Mouse (Mus musculus) small intestine, adult 2 months (tissue): ENCODE results near the gene Gfy. TPM values are rescaled to one million over a fixed set of nuclear protein-coding genes. Genes with fewer than 3 reads are reported as not detected.
"Not testable (repeated sequence)": the region's sequence is repeated elsewhere in the genome, so short reads cannot be mapped to it uniquely, and the experiment has no call there.

Experiments used
- H3K27ac ChIP-seq: fragments of 200-500 bp; 2 replicates; pipeline ENCODE4 v1.5.1; 2012; ENCODE audit warnings: low read depth, low read length, control low read depth, inconsistent platforms; ENCODE audit not compliant: insufficient read depth
- H3K27me3 ChIP-seq: fragments of 200-500 bp; 2 replicates; pipeline ENCODE4 v1.6.1; 2012; ENCODE audit warnings: mild to moderate bottlenecking, moderate library complexity, low read length, inconsistent platforms; ENCODE audit not compliant: control insufficient read depth, insufficient read depth
- H3K36me3 ChIP-seq: fragments of 200-500 bp; 2 replicates; pipeline ENCODE4 v1.6.1; 2012; ENCODE audit warnings: mild to moderate bottlenecking, low read length, control low read depth, inconsistent platforms; ENCODE audit not compliant: control insufficient read depth, insufficient read depth
- H3K4me1 ChIP-seq: fragments of 200-500 bp; 2 replicates; pipeline ENCODE4 v1.6.1; 2012; ENCODE audit warnings: low read length, inconsistent platforms, mixed read lengths; ENCODE audit not compliant: control insufficient read depth, insufficient read depth, insufficient read length
- H3K4me3 ChIP-seq: fragments of 200-500 bp; 2 replicates; pipeline ENCODE4 v1.5.1; 2012; ENCODE audit warnings: low read depth, mild to moderate bottlenecking, control low read depth, inconsistent platforms, low read length, moderate library complexity
- CTCF ChIP-seq: fragments of 200-500 bp; IDR thresholded peaks from 2 replicates; pipeline ENCODE4 v1.5.1; 2012; ENCODE audit warnings: low read depth, mild to moderate bottlenecking, control low read depth, inconsistent platforms, low read length, moderate library complexity, mixed read lengths; ENCODE audit not compliant: insufficient replicate concordance, insufficient read length; ENCODE audit errors: extremely low read depth
- POLR2A ChIP-seq: fragments of 200-500 bp; IDR thresholded peaks from 2 replicates; pipeline ENCODE4 v1.6.1; 2012; ENCODE audit warnings: low read depth, mild to moderate bottlenecking, control low read depth, inconsistent platforms, low read length, moderate library complexity
- whole genome bisulfite sequencing: fragments of 180-500 bp; shearing (Covaris S2); methylation state at CpG from one replicate; pipeline ENCODE4 v1.1.7; 2018; 5-methylcytosine and 5-hydroxymethylcytosine counted together
- polyA plus RNA-seq: library from polyadenylated mRNA; depleted of rRNA; stranded (reverse); fragments of >200 nt; gene quantifications from 2 replicates; pipeline ENCODE4 v1.2.3, GENCODE M21; 2012

The Gfy gene
- polyA plus RNA-seq, 1 experiment = not detected

DNA sequence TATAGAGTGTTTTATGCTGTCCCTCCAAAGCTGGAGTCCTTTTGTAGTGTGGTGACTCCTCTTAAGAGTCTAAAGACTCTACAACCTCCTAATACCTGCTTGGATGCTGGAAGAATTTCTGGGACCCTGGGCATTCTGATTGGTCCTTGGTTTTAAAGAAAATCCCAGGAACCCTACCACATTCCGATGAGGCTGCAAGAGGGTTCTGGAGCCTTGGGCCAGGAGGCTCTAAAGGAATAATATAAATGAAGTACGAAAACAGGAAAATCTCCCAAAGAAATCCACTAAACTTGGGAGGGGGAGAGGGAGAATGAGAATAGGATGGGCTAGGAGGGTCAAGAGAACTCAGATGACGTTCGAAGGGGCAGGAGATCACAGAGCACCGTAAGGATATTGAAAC is 25.8 kb downstream of the Gfy start:
- Histone ChIP-seq H3K36me3 (no peaks in the 10 kb centered on the region), H3K27me3 (no peaks in the 10 kb centered on the region), H3K4me1 (peaks cover 7% of the 10 kb centered on the region), H3K27ac (peak overlapping the region; percentile 93), H3K4me3 (peak overlapping the region; percentile 71)
- TF ChIP-seq POLR2A (no peak), CTCF (no peak)
- WGBS = 2% methylated on average over 5 of the region's 5 CpGs

DNA sequence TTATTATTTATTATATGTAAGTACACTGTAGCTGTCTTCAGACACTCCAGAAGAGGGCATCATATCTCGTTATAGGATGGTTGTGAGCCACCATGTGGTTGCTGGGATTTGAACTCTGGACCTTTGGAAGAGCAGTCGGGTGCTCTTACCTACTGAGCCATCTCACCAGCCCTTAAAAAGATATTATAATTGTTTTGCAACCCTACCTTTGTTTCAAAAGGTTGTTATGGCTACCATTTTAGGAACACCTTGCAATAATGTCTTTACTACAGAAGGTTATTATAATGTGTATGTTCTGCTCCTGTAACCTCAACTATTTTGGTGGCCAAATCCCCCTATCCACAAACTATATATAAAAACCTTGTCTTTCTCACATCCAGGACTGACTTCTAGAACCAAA is 26.3 kb downstream of the Gfy start:
- H3K4me3 ChIP-seq, H3K27me3 ChIP-seq, H3K4me1 ChIP-seq, H3K27ac ChIP-seq, H3K36me3 ChIP-seq: not testable (repeated sequence)
- WGBS = 52% methylated on average over 2 of the region's 2 CpGs

DNA sequence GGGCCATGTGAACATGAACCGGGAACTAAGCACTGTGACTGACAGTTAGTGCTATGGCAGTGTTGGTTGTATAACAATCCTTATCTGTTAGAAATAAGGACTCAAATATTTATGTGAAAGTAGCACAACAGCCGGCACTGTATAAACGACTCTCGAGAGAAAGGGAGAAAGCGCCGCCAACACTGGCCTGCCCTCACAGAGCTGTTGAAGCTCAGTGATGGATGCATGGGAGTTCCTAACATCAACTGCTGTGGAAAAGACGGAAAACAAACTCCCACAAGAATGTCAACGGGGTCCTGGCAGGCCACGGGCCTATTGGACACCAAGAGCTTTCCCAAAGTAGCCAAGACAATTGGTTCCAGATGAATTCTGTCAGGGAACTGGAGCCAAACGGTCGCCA is 28.1 kb downstream of the Gfy start:
- TF ChIP-seq POLR2A = no peak
- TF ChIP-seq CTCF = no peak
- no peaks in the 10 kb centered on the region for H3K27me3 ChIP-seq
- peaks cover 18% of the 10 kb centered on the region for H3K36me3 ChIP-seq
- H3K4me1 ChIP-seq = peaks cover 7% of the 10 kb centered on the region
- WGBS = 67% methylated on average over 11 of the region's 11 CpGs
- H3K27ac ChIP-seq = peak overlapping the region; percentile 41; the same call in 1 of the 2 replicates
- no peak overlapping the region for H3K4me3 ChIP-seq

DNA sequence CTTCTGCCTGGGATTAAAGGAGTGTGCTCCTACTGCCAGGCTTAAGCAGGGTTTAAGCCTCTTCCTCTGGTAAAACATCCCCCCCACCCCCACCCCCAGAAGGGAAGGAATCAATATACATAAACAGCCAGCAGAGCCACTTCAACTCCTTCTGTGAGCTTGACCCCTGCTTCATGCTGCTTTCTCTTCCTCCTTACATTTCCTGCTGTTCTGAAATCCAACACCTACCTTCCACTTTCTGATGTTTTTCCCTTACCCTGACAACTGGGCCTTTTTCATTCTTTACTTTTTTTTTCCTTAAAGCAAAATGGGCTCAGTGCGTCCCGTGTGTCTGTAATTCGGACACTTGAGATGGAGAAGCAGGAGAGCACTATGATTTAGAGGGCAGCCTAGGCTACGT is 29.0 kb downstream of the Gfy start:
- no peaks in the 10 kb centered on the region for H3K27me3 ChIP-seq
- H3K27ac ChIP-seq = peak overlapping the region; percentile 41
- H3K36me3 ChIP-seq = peaks cover 27% of the 10 kb centered on the region
- H3K4me1 ChIP-seq = peaks cover 7% of the 10 kb centered on the region
- no peak for TF ChIP-seq POLR2A
- no peak for TF ChIP-seq CTCF
- WGBS = 74% methylated on average over 4 of the region's 4 CpGs
- no peak overlapping the region for H3K4me3 ChIP-seq

DNA sequence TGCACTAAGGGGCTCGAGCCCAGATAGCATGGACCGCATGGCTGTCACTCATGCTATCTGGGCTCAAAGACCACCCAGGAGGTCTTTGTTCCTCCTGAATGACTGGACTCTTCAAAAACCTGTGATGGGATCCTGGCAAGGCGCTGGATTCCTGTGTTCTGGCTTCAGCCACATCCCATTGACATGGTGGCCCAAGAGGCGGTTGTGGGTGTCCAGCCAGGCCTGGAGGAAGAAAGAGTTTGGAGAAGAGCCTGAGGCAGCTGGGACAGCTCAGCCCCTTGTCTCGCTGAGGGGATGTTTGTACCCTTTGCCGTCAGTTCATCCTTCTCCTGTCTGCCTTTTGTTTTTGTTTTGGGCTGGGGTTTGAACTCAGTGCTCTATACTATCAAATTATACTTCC is 29.8 kb downstream of the Gfy start:
- TF ChIP-seq CTCF = no peak
- TF ChIP-seq POLR2A = no peak
- peaks cover 3% of the 10 kb centered on the region; the same call in 1 of the 2 replicates for H3K4me1 ChIP-seq
- H3K27ac ChIP-seq = peak overlapping the region; percentile 32
- H3K27me3 ChIP-seq = no peaks in the 10 kb centered on the region
- 81% methylated on average over 6 of the region's 6 CpGs for WGBS
- no peak overlapping the region for H3K4me3 ChIP-seq
- peaks cover 35% of the 10 kb centered on the region for H3K36me3 ChIP-seq

DNA sequence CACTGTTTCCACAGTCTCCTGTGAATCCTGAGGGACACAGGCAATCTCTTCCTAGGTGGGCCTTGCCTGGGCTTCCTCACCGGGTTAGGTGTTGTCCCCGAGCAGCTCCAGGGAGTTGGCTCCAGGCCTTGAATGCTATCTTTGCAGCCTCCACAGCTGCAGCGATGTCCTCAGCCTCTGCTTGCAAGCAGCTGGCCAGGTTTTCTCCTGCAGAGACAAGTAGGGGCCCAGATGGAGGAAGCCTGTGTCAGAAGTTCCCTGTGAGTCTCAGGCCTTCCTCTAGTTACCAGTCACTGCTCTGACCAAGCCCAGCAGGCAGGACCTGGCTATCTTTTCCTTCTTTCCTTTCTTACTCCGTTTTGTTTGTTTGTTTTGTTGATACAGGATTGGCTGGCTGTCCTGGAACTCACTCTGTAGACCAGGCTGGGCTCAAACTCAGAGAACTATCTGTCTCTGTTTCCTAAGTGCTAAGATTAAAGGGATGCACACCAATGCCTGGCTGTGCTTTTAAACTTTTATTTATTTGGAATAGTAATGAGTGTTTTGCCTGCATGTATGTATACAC is 30.8 kb downstream of the Gfy start:
- H3K4me1 ChIP-seq = peaks cover 3% of the 10 kb centered on the region; the same call in 1 of the 2 replicates
- no peaks in the 10 kb centered on the region for H3K27me3 ChIP-seq
- TF ChIP-seq CTCF (no peak), POLR2A (no peak)
- 0 out of 2 replicates have a peak overlapping the region, but pooled peaks have one; percentile 28 for H3K27ac ChIP-seq
- H3K4me3 ChIP-seq = no peak overlapping the region
- H3K36me3 ChIP-seq = peaks cover 43% of the 10 kb centered on the region
- 59% methylated on average over 4 of the region's 4 CpGs for WGBS

DNA sequence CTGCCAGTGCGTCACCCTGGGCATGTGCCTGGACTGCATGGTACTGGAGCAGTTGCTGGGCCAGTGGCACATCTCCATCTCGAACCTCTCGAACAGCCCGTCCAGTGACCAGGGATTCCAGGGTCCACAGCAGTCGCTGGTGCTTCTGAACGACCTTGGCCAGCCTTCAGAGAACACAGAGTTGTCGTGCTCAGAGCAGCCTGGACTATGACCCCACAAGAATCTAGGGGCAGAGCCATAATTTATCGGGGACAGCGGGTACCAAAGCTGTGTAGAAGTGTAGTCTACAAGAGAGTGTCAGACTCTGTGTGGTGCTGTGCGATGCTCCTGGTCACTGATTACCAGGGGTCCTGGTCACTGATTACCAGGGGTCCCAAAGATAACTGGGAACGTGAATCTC is 31.5 kb downstream of the Gfy start:
- no peaks in the 10 kb centered on the region for H3K27me3 ChIP-seq
- H3K4me3 ChIP-seq = no peak overlapping the region
- H3K4me1 ChIP-seq = peaks cover 3% of the 10 kb centered on the region; the same call in 1 of the 2 replicates
- TF ChIP-seq CTCF (no peak), POLR2A (no peak)
- WGBS = 76% methylated on average over 11 of the region's 11 CpGs
- peaks cover 50% of the 10 kb centered on the region for H3K36me3 ChIP-seq
- no peak overlapping the region for H3K27ac ChIP-seq

DNA sequence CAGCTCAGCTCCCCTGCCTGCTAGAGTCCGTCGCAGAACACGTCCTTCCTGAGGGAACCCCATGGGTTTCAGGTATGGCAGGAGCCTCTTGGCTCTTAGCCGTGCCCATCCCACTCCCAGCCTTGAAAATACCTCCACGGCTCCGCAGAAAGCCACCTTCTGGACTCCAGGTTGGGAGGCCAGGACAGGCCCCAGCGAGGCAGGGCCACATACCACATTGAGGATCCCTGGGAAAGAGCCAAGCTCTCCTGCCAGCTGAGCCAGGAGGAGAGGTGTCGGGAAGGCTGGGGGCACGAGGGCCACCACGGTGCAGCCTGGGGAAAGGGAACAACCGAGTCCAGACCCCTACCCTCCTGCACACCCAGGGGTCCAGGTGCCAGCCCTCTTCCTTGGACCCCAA is 32.1 kb downstream of the Gfy start:
- Histone ChIP-seq H3K27ac (no peak overlapping the region), H3K4me1 (peaks cover 3% of the 10 kb centered on the region; the same call in 1 of the 2 replicates), H3K4me3 (no peak overlapping the region), H3K36me3 (peaks cover 53% of the 10 kb centered on the region), H3K27me3 (no peaks in the 10 kb centered on the region)
- 95% methylated on average over 11 of the region's 11 CpGs for WGBS
- no peak for TF ChIP-seq CTCF
- no peak for TF ChIP-seq POLR2A
